Mouse (Mus musculus) limb, embryonic 11.5 days (tissue): ENCODE measurements around the gene Mfsd9. TPM values are rescaled to one million over a fixed set of nuclear protein-coding genes. Genes with fewer than 3 reads are reported as not detected.
A peak's percentile ranks its signal among the peaks of the same experiment; 100 is the strongest.

ENCODE experiments used
- ATAC-seq: fragments of 200-750 bp; cut with Nextera tagmentation; 2 replicates; pipeline ENCODE4 v1.8.0; 2017; ENCODE audit warnings: low read depth; ENCODE audit not compliant: insufficient number of reproducible peaks, low FRiP score, low TSS enrichment
- DNase-seq: peaks from one replicate; pipeline ENCODE4 v3.0.0-alpha.2; 2015; ENCODE audit warnings: low spot score
- H3K27ac ChIP-seq: fragments of 300-500 bp; sonication (generic); replicated peaks from 2 replicates; pipeline ENCODE4 v1.5.1; 2014; ENCODE audit warnings: low read depth, mild to moderate bottlenecking, low read length
- H3K27me3 ChIP-seq: fragments of 300-500 bp; sonication (generic); 2 replicates; pipeline ENCODE4 v1.6.1; 2014; ENCODE audit warnings: mild to moderate bottlenecking, low read length, mixed read lengths; ENCODE audit not compliant: control insufficient read depth, insufficient read depth
- H3K36me3 ChIP-seq: fragments of 300-500 bp; sonication (generic); 2 replicates; pipeline ENCODE4 v1.6.1; 2014; ENCODE audit warnings: mild to moderate bottlenecking, low read length, moderate library complexity, mixed read lengths; ENCODE audit not compliant: control insufficient read depth, insufficient read depth
- H3K4me1 ChIP-seq: fragments of 300-500 bp; sonication (generic); 2 replicates; pipeline ENCODE4 v1.6.1; 2014; ENCODE audit warnings: low read length, mixed read lengths; ENCODE audit not compliant: control insufficient read depth, insufficient read depth
- H3K4me2 ChIP-seq: fragments of 300-500 bp; sonication (generic); 2 replicates; pipeline ENCODE4 v1.6.1; 2014; ENCODE audit warnings: low read depth, mild to moderate bottlenecking, moderate library complexity; ENCODE audit not compliant: severe bottlenecking
- H3K4me3 ChIP-seq: fragments of 300-500 bp; sonication (generic); 2 replicates; pipeline ENCODE4 v1.5.1; 2014; ENCODE audit warnings: low read depth, low read length
- H3K9ac ChIP-seq: fragments of 300-500 bp; sonication (generic); 2 replicates; pipeline ENCODE4 v1.6.1; 2014; ENCODE audit warnings: mild to moderate bottlenecking, low read length
- H3K9me3 ChIP-seq: fragments of 300-500 bp; sonication (generic); 2 replicates; pipeline ENCODE4 v1.6.1; 2016; ENCODE audit warnings: low read length; ENCODE audit not compliant: control insufficient read depth
- WGBS: fragments of 180-500 bp; shearing (Covaris S2); extraction: QIAGEN DNeasy Blood & Tissue Kit; methylation state at CpG from one replicate; pipeline ENCODE4 v1.1.7; 2014; 5-methylcytosine and 5-hydroxymethylcytosine counted together
- polyA plus RNA-seq: library from polyadenylated mRNA; unstranded; fragments of >200 nt; fragmentation: Nextera tagmentation; extraction: Ambion mirVana; gene quantifications from 2 replicates; pipeline ENCODE4 v1.2.1, GENCODE M21; 2014

Mfsd9 gene
- polyA plus RNA-seq, 1 experiment from 2014 or later = 2.9 TPM

DNA sequence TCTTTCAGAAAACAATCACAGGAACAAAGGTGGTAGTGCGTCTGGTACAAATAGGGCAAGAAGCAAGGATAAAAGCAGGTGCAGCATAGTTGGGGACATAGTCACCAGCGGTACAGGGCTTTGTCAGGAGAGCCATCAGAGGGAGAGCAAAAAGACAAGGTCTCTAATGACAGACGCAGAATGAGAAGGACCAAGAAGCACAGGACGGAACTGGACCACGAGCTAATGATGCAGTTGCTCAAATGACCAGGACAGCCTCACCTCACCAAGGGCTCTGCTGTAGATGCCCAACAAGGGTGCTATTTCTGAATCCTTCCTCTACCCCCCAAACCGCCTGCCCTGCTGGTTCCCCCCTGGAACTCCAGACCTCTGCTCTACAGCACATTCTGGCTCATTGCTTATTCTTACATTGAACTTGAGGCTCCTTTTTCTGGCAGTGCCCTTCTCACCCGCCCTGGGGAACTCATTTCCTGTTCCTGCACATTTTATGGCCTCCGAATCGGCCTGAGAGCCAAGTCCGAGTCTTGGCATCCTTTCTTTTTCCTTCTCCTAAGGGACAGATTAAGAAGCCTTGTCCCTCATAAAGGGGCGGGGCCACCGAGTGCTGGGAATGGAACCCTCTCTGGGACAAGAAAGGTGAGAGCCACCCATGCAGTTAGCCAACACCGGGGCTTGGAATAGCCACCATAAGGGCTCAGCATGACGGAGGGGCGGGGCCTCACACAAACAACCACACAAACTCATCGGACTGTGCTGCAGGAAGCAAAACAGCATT lies 24.8 kb upstream of the Mfsd9 start:
- no peak overlapping the region for H3K27ac ChIP-seq
- no peak overlapping the region for H3K4me3 ChIP-seq
- ATAC-seq (peak; percentile 35; the same call in 1 of the 2 replicates), DNase-seq (peak; percentile 50)
- H3K36me3 ChIP-seq = no peaks in the 10 kb centered on the region
- peak overlapping the region; percentile 18 for H3K4me2 ChIP-seq
- no peak overlapping the region for H3K9ac ChIP-seq
- H3K9me3 ChIP-seq = no peaks in the 10 kb centered on the region
- 47% methylated on average over 16 of the region's 16 CpGs for whole genome bisulfite sequencing
- H3K27me3 ChIP-seq = no peaks in the 10 kb centered on the region
- 0 out of 2 replicates have a peak, but pooled peaks cover 4% of the 10 kb centered on the region for H3K4me1 ChIP-seq

DNA sequence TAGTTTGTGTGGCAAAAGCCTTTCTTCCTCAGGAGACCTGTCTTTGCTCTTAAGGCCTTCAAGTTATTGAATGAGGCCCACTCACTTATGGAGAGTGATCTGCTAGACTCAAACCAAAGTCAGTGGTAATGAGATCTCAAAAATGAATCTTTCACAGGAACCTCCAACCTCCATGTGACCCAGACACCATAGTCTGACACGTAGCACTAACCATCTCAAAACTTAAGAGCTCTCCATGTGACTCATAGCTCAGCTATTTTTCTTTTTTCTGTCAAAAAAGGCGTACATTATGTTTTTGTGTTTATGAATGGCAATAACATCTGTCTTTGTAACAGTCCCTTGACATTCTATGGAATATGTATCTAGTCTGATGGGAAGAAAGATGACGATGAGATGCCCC lies 18.2 kb upstream of the Mfsd9 start:
- ATAC-seq = no peak
- WGBS = 91% methylated on average over 3 of the region's 3 CpGs
- H3K4me3 ChIP-seq = no peak overlapping the region
- H3K4me2 ChIP-seq = no peak overlapping the region
- DNase-seq = no peak
- no peaks in the 10 kb centered on the region for H3K9me3 ChIP-seq
- no peaks in the 10 kb centered on the region for H3K36me3 ChIP-seq
- H3K4me1 ChIP-seq = no peaks in the 10 kb centered on the region
- no peak overlapping the region for H3K9ac ChIP-seq
- no peaks in the 10 kb centered on the region for H3K27me3 ChIP-seq
- H3K27ac ChIP-seq = no peak overlapping the region

DNA sequence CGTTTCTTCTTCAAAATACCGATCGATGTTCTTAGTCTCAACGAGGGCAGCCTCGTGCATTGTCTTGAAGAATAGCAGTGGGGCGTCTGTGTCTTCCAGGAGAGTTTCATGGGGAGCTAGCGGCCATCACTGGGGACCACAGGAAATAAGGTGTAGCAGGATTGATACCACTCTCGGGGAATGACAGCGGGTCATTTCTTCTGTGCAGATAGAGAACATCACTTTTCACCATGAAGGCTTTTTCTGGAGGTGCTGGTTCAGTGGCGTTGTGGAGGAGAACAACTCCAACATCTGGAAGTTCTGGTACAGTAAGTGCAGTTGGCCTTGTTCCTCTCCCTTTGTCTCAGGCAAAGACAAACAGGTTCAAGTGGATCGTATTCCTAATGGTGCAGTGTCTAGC lies 15.4 kb upstream of the Mfsd9 start:
- Histone ChIP-seq H3K4me2 (no peak overlapping the region), H3K9me3 (no peaks in the 10 kb centered on the region), H3K36me3 (no peaks in the 10 kb centered on the region), H3K9ac (no peak overlapping the region), H3K27ac (no peak overlapping the region), H3K4me1 (no peaks in the 10 kb centered on the region), H3K27me3 (no peaks in the 10 kb centered on the region), H3K4me3 (no peak overlapping the region)
- no peak for ATAC-seq
- no peak for DNase-seq
- WGBS = 90% methylated on average over 11 of the region's 11 CpGs

DNA sequence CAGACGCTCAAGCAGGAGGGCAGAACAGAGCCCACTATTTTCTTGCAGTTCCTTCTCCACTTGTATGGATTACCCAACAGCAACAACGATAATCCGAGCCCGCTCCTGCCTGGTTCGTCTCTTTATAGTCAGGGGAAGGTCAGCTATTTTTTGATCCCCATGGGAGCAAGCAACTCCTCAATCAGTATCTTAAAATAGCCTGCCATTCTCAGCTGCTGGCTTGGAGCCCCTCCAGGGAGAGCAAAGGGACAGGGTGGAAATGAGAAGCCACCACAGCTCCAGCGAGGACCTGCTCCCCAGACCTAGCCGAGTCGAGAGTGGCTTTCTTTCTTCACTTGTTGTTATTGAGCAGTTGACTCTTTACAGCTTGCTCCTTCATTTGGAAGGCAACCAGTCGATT lies 14.9 kb upstream of the Mfsd9 start, which contains the start of gene Tmem182:
Tmem182 (plus strand) TSS at position 251 of the 400 bp plus-strand sequence.
- H3K4me1 ChIP-seq = no peaks in the 10 kb centered on the region
- no peak within 1 kb of the TSS for H3K27ac ChIP-seq
- H3K36me3 ChIP-seq = no peaks in the 10 kb centered on the region
- H3K4me2 ChIP-seq = no peak within 1 kb of the TSS
- ATAC-seq (no peak), DNase-seq (no peak)
- no peaks in the 10 kb centered on the region for H3K9me3 ChIP-seq
- no peak within 1 kb of the TSS for H3K4me3 ChIP-seq
- no peak within 1 kb of the TSS for H3K9ac ChIP-seq
- WGBS = 80% methylated on average over 9 of the region's 9 CpGs
- no peaks in the 10 kb centered on the region for H3K27me3 ChIP-seq

GRCm38 (mm10) chr1:40804118-40804517 lies 13.6 kb upstream of the Mfsd9 start:
- Histone ChIP-seq H3K4me3 (no peak overlapping the region), H3K27me3 (no peaks in the 10 kb centered on the region), H3K9me3 (no peaks in the 10 kb centered on the region), H3K36me3 (no peaks in the 10 kb centered on the region), H3K9ac (no peak overlapping the region), H3K27ac (no peak overlapping the region), H3K4me1 (no peaks in the 10 kb centered on the region), H3K4me2 (no peak overlapping the region)
- no peak for ATAC-seq
- WGBS = 90% methylated on average over 12 of the region's 12 CpGs
- DNase-seq = no peak

- H3K4me1 ChIP-seq = no peaks in the 10 kb centered on the region
- no peaks in the 10 kb centered on the region for H3K36me3 ChIP-seq
- H3K27me3 ChIP-seq = no peaks in the 10 kb centered on the region
- H3K4me3 ChIP-seq = no peak overlapping the region
- 24% methylated on average over 3 of the region's 3 CpGs for WGBS
- no peak overlapping the region for H3K27ac ChIP-seq
- DNase-seq (peak; percentile 54), ATAC-seq (no peak)
- H3K4me2 ChIP-seq = no peak overlapping the region
- no peak overlapping the region for H3K9ac ChIP-seq
- H3K9me3 ChIP-seq = no peaks in the 10 kb centered on the region
Measured at GRCm38 (mm10) chr1:40802759-40803158, 12.3 kb upstream of the Mfsd9 start.

DNA sequence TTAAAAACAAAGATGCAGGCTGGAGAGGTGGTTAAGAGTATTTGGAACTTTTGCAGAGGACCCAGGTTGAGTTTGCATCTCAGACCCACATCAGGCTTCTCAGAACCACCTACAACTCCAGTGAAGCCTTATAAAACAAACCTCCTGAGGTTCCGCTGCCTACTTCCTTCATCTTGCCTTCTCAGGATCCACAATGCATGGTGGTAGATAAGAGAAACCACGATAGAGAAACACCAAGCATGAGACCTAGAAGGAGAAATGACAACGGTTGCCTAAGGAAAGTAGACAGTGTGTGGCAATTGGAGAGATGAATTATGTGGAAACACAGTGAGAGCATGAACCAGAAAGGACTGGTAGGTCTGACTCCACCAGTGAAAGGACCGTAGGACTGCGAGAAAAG lies 10.4 kb upstream of the Mfsd9 start:
- Histone ChIP-seq H3K4me2 (no peak overlapping the region), H3K36me3 (no peaks in the 10 kb centered on the region), H3K9me3 (no peaks in the 10 kb centered on the region), H3K27ac (no peak overlapping the region), H3K4me1 (no peaks in the 10 kb centered on the region), H3K4me3 (no peak overlapping the region), H3K27me3 (no peaks in the 10 kb centered on the region), H3K9ac (no peak overlapping the region)
- 86% methylated on average over 5 of the region's 5 CpGs for WGBS
- ATAC-seq = no peak
- DNase-seq = no peak

DNA sequence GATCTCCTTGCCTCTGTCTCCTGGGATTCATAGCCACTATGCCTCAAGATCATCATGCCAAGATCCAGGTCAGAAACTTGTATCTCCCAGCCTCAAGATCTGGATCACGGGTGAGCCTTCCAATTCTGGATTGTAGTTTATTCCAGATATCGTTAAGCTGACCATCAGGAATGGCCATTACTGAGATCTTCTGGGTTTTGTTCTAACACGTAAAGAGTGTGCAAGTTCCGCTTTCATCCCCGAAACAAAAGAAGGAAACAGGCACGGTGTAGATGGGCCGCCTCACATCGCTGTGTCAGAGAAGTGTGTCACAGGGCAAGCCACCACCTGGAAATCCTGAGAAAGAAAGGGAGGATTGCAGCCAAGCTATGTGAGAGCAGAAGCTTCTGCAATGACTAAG lies 8.6 kb upstream of the Mfsd9 start:
- no peak overlapping the region for H3K27ac ChIP-seq
- H3K4me1 ChIP-seq = no peaks in the 10 kb centered on the region
- DNase-seq = no peak
- no peak overlapping the region for H3K4me2 ChIP-seq
- no peak for ATAC-seq
- WGBS = 92% methylated on average over 8 of the region's 8 CpGs
- H3K27me3 ChIP-seq = no peaks in the 10 kb centered on the region
- H3K9ac ChIP-seq = no peak overlapping the region
- no peaks in the 10 kb centered on the region for H3K36me3 ChIP-seq
- H3K9me3 ChIP-seq = no peaks in the 10 kb centered on the region
- H3K4me3 ChIP-seq = no peak overlapping the region

- H3K4me2 ChIP-seq = no peak overlapping the region
- H3K4me1 ChIP-seq = no peaks in the 10 kb centered on the region
- H3K9ac ChIP-seq = no peak overlapping the region
- H3K9me3 ChIP-seq = no peaks in the 10 kb centered on the region
- H3K4me3 ChIP-seq = no peak overlapping the region
- peak; percentile 69 for DNase-seq
- H3K27me3 ChIP-seq = no peaks in the 10 kb centered on the region
- H3K36me3 ChIP-seq = no peaks in the 10 kb centered on the region
- H3K27ac ChIP-seq = no peak overlapping the region
- WGBS = 18% methylated on average over 5 of the region's 5 CpGs
- ATAC-seq = no peak
Measured at GRCm38 (mm10) chr1:40797348-40797747, 6.9 kb upstream of the Mfsd9 start.
